Mouse (Mus musculus): ENCODE results near the gene Taf6l. TPM values are rescaled to one million over a fixed set of nuclear protein-coding genes. Genes with fewer than 3 reads are reported as not detected.

Gene Taf6l
- 1 to 10 TPM; 7.2 to 8.9 TPM for total RNA-seq (2021)
- long read RNA-seq, experiment 1, transcript Taf6l-205 (12 exons, 2,065 nt), result major isoform, 15 of 23 reads
- long read RNA-seq, experiment 1, partial matches to known transcripts, result 3 of 23 reads
- long read RNA-seq, experiment 1, other reads (novel, unspliced or antisense), result 4 of 23 reads
- long read RNA-seq, experiment 2, transcript Taf6l-205 (12 exons, 2,065 nt), result major isoform, 13 of 19 reads
- long read RNA-seq, experiment 2, partial matches to known transcripts, result 1 of 19 reads
- long read RNA-seq, experiment 2, other reads (novel, unspliced or antisense), result 5 of 19 reads

- DNase-seq, result peak; percentile 85 to 91
- intact Hi-C loops (cut with DNase I), result no loop called here
These were observed at the start of gene Taf6l for GRCm38 (mm10) chr19:8786008-8786781. Gene Taf6l (minus strand): TSS chr19:8786417.

DNA sequence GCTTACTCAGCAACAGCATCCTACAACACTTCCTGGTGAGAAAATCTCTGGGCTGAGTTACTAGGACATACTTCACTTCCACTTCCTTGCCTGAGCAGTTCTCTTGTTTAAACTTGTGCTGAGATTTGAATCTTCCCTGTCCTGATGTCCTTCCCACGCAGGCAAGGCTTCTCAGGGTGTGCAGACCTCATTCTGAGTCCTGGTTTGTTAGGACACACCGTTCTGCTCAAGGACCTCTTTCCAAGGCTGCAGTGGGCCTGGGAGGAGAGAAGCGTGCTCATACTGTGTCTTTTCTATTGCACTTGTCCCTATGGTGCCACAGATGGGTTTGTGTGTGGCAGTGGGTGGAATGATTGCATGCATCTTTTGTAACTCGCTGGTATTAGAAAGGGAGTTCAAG, 46.8 kb upstream of the Taf6l start:
- DNase-seq, result no peak
- intact Hi-C loops (cut with DNase I), result no loop called here

GRCm38 (mm10) chr19:8831262-8831661, 45.0 kb upstream of the Taf6l start:
- no peak for DNase-seq
- intact Hi-C loops (cut with DNase I), result no loop called here

DNA sequence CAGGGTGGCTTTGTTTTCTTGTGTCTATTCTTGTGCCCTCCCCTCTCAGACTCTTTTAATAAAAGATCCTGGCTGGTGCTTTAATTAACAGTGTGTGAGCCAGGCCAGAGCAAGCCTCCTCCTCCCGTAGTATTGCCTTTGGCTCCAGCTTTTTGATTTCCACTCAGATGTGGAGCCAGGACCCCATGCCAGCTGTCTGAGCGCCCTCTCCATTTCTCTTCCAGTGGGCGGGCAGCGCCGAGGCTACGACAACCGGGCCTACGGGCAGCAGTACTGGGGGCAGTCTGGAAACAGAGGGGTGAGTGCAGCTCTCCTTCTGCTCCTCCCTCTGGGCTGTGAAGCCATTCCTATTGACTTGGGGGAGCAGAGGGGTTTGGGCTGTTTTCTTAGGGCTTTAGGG, 44.4 kb upstream of the Taf6l start:
- intact Hi-C loops (cut with DNase I), result no loop called here
- DNase-seq, result no peak

DNA sequence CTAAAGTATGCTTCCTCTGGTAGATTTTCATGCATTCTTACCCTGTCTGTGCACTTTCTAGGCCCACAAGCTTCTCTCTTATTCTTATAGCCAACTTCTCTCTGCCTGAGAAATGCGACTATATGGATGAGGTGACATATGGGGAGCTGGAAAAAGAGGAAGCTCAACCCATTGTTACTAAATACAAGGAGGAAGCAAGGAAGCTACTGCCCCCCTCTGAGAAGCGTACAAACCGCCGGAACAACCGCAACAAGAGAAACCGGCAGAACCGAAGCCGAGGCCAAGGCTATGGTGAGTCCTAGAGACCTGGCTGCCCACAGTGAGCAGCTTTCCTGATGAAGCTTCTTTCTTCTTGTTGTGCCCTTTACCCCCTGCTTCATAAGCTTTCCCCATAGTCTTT, 43.4 kb upstream of the Taf6l start, which contains the start of gene AC129217.1:
AC129217.1 (plus strand) TSS at position 114 of the 400 bp plus-strand sequence.
- DNase-seq, result no peak
- intact Hi-C loops (cut with DNase I), result loop anchor here (5.0 kb wide), 1 partner anchor 83 kb away; no protein-coding TSS in a partner anchor

- no peak for DNase-seq
- intact Hi-C loops (cut with DNase I), result no loop called here
These were observed 36.5 kb upstream of the Taf6l start for GRCm38 (mm10) chr19:8822696-8823095.

DNA sequence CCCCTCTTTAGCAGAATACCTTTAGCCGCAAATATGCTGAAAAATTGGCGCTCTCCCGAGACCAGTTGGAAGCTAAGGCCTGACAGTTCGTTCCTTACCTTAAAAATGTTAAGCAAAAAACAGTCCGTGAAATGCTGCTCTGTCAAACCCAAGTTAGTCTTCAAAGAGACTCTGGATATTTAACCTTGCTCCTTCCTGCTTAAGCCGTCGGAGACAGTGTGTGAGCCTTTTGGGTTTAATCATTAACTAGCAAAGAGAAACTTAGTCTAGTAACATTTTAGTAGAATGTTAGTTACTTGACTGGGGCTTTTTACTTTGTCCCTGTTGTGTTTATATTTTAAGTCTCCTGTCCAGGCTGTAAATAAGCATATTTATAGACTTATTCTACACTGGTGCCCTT, 34.9 kb upstream of the Taf6l start:
- intact Hi-C loops (cut with DNase I), result no loop called here
- DNase-seq, result no peak

DNA sequence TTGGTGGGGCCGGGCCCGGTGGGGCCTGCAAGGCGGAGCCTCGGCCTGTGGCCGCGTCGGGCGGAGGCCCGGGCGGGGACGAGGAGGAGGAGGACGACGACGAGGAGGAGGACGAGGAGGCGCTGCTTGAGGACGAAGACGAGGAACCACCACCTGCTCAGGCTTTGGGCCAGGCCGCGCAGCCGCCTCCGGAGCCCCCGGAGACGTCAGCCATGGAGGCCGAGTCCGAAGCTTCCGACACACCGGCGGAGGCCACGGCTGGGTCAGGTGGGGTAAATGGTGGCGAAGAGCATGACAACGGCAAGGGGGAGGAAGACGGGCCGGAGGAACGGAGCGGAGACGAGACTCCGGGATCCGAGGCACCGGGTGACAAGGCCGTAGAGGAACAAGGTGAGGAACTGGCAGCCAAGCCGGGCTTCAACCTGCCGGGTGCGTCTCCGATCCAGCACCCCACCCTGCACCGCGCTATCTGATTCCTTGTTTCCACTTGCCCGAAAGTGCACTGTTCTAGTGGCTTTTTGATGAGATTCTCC, 34.3 kb upstream of the Taf6l start:
- DNase-seq, result no peak
- intact Hi-C loops (cut with DNase I), result no loop called here

DNA sequence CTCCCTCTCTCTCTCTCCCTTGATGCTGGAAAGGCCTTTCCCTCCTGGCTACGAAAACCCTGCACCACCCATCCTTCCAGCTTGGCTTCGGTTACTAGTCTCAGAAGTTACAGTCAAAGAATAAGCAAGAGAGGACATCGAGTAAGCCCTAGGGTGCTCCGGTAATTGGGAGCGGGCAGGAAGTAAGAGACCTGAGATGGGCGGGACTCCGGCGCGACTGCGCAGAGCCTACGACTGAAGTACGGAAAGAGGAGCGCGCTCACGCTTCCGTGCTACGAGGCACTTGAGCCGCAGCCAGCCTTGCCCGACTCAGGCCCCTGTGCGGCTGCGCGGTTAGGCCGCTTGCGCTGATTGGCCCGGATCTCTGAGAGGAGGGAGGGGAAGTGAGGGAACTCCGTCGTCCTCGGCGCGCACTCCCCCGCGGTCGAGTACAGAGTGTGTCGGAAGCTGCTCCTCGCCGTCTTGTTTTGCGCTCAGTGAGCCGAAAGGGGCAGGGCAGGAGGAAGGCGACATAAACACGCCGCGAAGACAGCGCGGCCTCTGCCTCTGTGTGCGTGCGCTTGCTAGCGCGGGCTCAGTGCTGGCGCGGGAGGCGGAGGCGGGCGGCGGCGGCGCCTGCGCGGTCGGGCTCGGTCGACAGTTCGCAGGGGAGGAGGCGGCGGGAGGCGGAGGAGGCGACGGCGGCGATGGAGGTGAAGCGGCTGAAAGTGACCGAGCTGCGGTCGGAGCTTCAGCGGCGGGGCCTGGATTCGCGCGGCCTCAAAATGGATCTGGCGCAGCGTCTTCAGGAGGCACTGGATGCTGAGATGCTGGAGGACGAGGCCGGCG, 33.6 kb upstream of the Taf6l start, which contains the start of gene Hnrnpul2:
Hnrnpul2 (plus strand) TSS at position 415 of the 828 bp plus-strand sequence.
- peak; percentile 98 to 99 for DNase-seq
- intact Hi-C loops (cut with DNase I), result loop anchor here (5.0 kb wide), 2 partner anchors 48 to 103 kb away; partner anchors contain the start of genes Tmem179b and Tmem223

- DNase-seq, result peak; percentile 94
- intact Hi-C loops (cut with DNase I), result loop anchor here (5.0 kb wide), 2 partner anchors 47 to 102 kb away; partner anchors contain the start of genes Tmem179b and Tmem223
These were observed 32.8 kb upstream of the Taf6l start, which contains the start of gene Ttc9c for GRCm38 (mm10) chr19:8818801-8819595. Gene Ttc9c (minus strand): TSS chr19:8819333.

- no peak for DNase-seq
- intact Hi-C loops (cut with DNase I), result loop anchor here (5.0 kb wide), 2 partner anchors 46 to 101 kb away; partner anchors contain the start of genes Tmem179b and Tmem223
These were observed 32.1 kb upstream of the Taf6l start for GRCm38 (mm10) chr19:8818301-8818798.

DNA sequence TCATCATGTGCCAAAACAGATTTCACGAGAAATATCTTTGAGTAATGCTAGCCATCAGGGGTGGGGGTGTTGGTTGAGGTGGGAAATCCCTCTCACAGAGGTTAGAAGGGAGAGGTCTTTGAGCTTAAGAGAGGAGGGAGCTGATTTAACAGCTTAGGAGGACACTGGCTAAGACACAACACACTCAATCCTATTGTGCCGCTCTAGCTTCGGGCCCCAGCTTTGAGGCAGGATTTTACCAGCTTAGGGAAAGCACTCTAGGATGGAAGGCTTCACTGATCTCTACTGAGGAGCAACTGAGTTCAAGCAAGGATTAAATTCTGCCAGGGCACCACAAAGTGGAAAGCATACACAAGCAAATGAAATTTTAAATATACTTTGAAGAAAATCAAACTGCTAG, 30.8 kb upstream of the Taf6l start:
- intact Hi-C loops (cut with DNase I), result loop anchor here (2.0 to 5.0 kb wide), 3 partner anchors 14 to 100 kb away; partner anchors contain the start of genes Tmem179b, Tmem223 and Zbtb3

GRCm38 (mm10) chr19:8815812-8816211, 29.6 kb upstream of the Taf6l start:
- no peak for DNase-seq
- intact Hi-C loops (cut with DNase I), result loop anchor here (2.0 to 5.0 kb wide), 3 partner anchors 13 to 99 kb away; partner anchors contain the start of genes Tmem179b, Tmem223 and Zbtb3

More for the DNA sequence above, 30.8 kb upstream of the Taf6l start:
- no peak for DNase-seq

DNA sequence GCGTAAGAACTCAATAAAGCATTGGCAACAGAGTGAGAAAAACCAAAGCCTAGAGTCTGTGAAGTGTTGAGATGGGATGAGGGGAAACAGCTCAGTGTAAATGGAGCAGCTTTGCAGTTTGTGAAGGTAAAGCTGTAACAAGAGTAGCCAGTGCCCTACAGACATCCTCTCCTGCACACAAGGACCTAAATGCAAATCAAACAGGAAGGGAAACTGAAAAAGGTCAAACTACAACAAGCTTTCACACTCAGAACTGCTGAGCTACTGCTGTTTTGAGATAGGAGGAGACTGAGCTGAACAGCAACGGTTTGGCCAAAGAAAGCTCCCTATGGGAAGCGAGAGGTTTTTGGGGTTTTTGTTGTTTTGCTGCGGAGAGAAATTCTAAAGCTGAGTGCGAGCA, 20.6 kb upstream of the Taf6l start:
- intact Hi-C loops (cut with DNase I), result no loop called here
- DNase-seq, result no peak

DNA sequence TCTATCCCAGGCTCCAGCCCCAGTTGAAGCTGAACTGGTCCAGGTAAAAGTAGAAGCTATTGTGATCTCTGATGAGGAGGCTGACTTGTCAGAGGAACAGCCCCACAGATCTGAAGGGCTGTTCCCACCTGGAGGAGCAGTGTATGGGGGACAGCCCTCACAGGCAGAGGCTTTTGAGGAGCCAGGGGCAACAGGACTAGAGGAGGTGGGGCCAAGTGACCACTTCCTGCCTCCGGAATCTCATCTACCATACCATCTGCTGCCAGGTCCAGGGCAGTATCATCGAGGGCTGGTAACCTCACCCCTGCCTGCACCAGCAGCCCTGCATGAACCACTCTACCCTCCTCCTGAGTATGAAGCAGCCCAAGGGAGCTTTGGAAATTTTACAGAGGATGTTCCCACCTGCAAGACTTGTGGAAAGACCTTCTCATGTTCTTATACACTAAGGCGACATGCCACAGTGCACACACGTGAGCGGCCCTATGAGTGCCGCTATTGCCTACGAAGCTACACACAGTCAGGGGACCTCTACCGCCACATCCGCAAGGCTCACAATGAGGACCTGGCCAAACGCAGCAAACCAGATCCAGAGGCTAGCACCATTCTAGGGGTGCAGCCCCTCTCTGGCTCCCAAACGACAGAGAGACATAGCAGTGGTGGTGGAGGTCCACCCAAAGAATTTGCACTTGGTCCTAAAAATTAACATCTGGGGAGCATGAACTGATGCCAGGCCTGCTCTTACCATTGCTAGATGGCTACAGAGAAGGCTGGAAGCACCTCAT, 17.9 kb upstream of the Taf6l start:
- intact Hi-C loops (cut with DNase I), result loop anchor here (2.0 to 5.0 kb wide), 2 partner anchors 13 to 62 kb away; partner anchors contain the start of genes 1700092M07Rik and Stx5a
- DNase-seq, result no peak

- intact Hi-C loops (cut with DNase I), result loop anchor here (2.0 to 5.0 kb wide), 2 partner anchors 14 to 61 kb away; partner anchors contain the start of genes 1700092M07Rik and Stx5a
- no peak for DNase-seq
These were observed 17.1 kb upstream of the Taf6l start for GRCm38 (mm10) chr19:8803204-8803780.

GRCm38 (mm10) chr19:8802130-8802821, 16.1 kb upstream of the Taf6l start, which contains the start of gene Zbtb3:
Gene Zbtb3 (plus strand): TSS chr19:8802555.
- DNase-seq, result peak; percentile 88 to 90
- intact Hi-C loops (cut with DNase I), result loop anchor here (2.0 to 5.0 kb wide), 2 partner anchors 15 to 60 kb away; partner anchors contain the start of genes 1700092M07Rik and Stx5a
